Mouse (Mus musculus) retina, postnatal 7 days (tissue): ENCODE results near the gene Pdpk1.
"Not testable (repeated sequence)": the region's sequence is repeated elsewhere in the genome, so short reads cannot be mapped to it uniquely, and the experiment has no call there.

Experiments
- DNase-seq: peaks from one replicate; pipeline ENCODE4 v3.0.0-alpha.2; 2012; ENCODE audit warnings: low read depth, low spot score

Pdpk1 gene

GRCm38 (mm10) chr17:24163176-24163962, 12.6 kb upstream of the Pdpk1 start, which contains the start of gene Amdhd2:
Gene Amdhd2, minus strand, starts transcription at chr17:24163766.
- peak; percentile 93 for DNase-seq

DNA sequence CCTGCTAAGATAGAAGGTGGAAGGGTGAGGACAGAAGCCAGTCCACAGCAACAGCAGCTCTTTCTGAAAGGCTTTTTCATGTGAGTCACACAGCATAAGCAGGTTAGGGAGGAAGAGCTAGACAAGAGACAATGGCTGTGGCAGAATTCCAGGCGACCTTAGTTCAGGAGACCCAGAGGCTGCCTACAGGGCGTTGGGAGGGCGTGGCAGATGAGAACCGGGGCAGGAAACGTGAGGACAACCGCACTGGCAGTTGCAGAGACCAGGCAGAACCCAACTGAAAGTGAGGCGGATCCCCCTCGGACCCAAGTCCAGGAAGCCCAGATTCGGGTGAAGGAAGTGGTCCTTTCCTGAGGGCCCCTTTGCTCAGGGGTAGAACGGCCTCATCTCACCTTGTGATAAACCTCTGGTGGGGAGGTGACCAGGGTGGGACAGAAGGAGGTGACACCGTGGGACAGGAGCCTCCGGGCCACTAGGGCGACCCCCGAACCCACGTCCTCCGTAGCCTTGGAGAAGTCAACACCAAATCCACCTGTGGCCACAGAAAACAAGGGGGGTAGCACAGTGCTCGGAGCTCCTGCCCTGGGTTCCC, 12.0 kb upstream of the Pdpk1 start:
- no peak for DNase-seq

- DNase-seq: no peak
Observed at GRCm38 (mm10) chr17:24161466-24161865, 10.7 kb upstream of the Pdpk1 start.

DNA sequence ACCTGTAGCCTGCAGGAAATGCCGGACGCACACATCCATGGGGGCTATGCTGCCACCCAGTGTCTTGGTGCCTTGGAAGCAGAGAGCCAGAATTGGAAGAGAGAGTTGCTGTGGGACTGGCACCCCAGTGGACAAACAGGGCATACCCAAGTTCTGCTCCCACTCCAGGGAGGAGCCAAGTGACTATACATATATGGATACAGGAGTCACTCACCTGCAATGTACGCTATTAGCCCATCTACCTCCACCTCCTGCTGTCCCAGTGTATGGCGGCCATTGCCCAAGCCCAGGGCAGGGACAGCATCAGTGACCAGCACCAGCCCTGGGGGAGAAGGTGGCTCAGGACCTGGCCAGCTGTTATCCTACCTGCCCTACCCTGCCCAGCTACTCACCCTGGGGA, 6.8 kb upstream of the Pdpk1 start:
- DNase-seq: no peak

- DNase-seq: no peak
Observed at GRCm38 (mm10) chr17:24157121-24157520, 6.4 kb upstream of the Pdpk1 start.

DNA sequence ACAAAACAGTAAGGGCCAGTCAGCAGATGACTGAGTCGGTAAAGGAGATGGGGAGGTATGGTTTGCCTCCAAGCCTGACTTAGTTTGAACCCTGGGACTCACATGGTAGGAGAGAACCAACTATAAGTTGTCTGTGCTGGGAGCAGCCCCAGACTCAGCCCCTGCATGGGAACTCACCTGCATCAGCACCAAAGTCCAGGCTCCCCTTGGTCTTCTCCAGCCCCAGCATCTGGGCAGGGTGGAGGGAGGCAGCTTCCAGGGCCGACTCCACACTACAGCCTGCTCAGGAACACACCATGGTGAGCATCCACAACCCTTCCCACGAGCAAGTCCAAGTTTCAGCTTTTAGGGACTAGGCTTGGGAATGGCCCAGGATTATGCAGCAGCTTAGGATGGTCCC, 5.7 kb upstream of the Pdpk1 start:
- DNase-seq: no peak

- no peak for DNase-seq
Observed at GRCm38 (mm10) chr17:24155742-24156141, 5.0 kb upstream of the Pdpk1 start.

DNA sequence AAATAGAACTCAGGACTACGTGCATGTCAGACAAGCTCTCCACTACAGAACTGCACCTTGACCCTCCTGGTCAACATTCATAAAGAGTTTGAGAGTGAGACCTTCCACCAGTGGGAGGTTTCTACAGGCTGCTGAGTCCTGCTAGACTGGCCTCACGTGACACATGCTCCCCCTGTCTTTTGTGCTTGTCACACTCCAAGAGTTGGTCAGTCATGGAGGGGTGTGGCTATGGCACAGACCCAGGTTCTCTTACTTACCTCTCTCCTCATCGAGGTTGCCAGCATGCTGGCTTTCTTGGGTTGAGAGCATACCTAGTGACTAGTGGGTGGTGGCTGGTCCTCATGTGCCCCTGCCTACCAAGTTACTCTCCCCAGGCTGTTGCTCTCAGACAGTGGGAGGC, 3.7 kb upstream of the Pdpk1 start:
- no peak for DNase-seq

GRCm38 (mm10) chr17:24151890-24152563, 1.3 kb upstream of the Pdpk1 start:
- DNase-seq: peak; percentile 70

DNA sequence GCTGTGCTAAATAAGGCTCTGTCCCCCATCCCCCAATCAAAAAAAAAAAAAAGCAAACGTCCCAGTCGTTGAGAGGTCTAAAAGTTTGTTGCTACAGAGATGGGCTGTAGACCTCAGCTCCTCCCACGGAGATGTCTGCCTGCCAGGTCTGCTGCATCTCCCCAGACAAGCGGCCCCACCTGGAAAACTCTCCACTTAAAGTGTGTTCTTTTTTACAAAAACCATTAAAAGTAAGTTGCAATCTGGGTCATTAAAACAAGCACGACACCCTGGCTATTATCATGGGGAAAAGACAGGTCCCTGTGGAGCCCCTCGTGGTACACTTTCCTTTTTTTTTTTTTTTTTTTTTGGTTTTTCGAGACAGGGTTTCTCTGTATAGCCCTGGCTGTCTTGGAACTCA, 658 bp upstream of the Pdpk1 start:
- no peak for DNase-seq

DNA sequence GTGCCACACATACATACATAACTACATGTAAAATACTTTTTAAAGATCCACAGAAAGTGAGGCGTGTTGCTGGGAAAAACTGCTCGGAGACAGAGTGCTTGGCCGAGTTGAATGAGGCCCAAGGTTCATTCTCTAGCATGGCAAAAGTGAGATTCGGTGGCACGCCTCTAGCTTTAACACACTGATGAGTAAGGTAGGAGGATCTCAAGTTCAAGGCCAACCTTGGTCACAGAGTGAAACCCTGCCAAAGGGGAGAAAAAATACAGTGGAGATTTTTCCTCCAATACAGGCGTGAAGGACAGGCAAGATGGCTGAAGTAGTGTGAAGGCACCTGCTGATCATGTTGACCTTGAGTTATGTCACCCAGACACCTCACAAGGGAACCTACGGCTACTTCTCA, 1.3 kb downstream of the Pdpk1 start:
- DNase-seq: no peak

GRCm38 (mm10) chr17:24142897-24143296, 7.8 kb downstream of the Pdpk1 start:
- no peak for DNase-seq

DNA sequence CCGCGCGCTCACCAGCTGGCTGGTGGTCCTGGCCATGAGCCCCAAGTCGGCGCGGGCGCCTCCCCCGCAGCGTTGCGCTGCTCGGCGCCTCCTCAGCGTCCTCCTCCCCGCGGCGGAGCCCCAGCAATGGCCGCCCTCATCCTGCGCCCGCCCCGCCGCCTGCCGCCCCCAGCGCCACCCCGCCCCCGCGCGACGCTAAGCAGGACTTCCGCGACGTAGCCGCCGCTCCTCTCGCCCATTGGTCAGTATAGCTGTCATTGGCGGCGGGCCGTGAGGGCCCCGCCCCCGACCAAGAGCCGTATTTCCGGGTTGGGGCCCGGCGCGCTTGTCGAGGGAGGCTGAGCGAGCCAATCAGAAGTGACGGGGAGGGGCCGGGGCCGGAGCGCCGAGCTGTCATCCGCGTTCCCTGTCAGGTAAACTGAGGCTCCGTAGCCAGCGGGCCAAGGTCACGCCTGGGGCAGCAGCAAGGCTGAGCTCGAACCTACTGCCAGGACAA, 9.3 kb downstream of the Pdpk1 start:
- peak; percentile 94 for DNase-seq

DNA sequence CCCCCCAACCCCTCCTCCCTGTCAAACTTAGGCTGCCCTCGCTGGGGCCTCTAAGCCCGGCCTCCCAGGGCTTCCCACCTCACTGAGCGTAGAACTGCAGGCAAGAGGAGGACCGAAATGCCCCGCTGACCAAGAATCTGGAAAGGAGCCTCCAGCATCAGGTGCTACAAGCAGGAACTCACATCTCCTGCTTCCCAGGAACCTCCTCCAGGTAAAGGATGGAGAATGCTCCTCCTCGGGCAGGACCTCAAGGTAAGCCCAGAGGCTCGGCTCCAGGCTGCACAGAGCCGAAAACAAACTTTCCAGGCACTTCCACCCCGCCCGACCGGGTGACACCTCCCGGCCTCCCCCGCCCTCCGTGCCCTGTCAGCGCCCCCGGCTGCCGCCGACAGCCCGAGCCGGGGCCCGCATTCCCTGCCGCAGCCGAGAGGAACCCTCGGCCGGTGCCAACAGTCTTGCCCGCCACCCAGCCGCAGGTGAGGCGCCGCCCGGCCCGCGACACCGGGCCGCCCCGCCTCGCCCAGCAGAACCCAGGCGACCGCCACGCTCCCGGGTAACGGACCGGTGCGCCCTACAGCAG, 9.8 kb downstream of the Pdpk1 start:
- DNase-seq: no peak

DNA sequence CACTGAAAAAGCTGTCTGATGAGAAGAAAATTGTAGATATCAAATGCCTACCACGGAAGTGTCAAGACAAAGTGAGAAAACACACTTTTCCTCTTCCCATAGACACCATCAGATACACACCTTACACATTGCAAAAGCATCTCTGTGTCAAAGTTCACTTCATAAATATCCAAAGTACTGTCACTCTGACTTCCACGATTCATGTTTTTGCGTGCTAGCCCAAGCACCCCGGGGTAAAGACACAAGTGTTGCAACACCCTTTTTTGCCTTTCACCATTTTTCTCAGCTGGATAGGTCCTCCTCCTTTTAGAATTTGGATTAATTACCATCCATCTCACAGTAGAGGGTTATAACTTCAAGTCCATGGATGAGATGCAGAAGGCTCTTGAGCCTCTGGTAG, 10.8 kb downstream of the Pdpk1 start:
- no peak for DNase-seq

DNA sequence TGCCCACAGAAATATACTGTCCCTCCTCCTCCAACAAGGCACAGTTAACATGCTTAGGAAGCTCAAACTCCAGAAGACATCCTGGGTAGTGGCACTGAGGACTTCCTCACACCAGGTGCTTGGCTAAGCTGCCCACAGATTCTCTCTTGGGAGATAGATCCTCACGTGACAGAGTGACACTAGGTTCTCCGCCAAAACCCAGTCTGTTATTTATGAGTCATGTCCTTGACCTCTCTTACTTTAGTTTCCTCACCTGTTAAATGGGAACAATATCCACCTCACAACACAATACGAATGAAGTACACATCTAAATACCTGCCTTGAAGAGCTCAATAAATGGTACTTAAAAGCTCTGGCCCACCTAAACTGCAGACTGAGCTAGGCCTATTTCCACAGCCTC, 11.5 kb downstream of the Pdpk1 start:
- DNase-seq: no peak

GRCm38 (mm10) chr17:24137226-24137880, 13.4 kb downstream of the Pdpk1 start:
- DNase-seq: no peak

- DNase-seq: no peak
Observed at GRCm38 (mm10) chr17:24134062-24134461, 16.7 kb downstream of the Pdpk1 start.

- not testable (repeated sequence) for DNase-seq
Observed at GRCm38 (mm10) chr17:24132919-24133318, 17.8 kb downstream of the Pdpk1 start.

DNA sequence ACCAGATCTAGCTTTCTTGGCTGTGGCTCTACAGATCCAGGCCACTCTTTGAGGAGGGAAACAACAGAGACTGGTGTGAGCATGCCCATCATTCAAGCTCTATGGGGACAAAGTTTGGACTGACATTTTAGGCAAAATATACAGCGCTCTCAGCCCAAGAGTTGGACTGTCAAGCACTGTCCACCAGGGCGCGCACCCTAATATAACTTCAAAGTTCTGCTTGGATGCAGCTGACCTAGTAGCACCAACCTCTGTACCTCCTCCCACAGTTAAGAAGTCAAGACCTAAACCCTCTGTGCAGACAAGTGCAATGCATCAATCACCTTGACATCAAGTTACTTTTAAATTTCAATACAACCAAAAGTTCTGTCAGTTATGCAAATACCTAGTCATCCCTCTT, 19.2 kb downstream of the Pdpk1 start:
- no peak for DNase-seq

GRCm38 (mm10) chr17:24129246-24129645, 21.5 kb downstream of the Pdpk1 start:
- DNase-seq: not testable (repeated sequence)

GRCm38 (mm10) chr17:24127592-24127991, 23.1 kb downstream of the Pdpk1 start:
- DNase-seq: no peak
